Mouse (Mus musculus): ENCODE data around the gene Nudt8. TPM values are rescaled to one million over a fixed set of nuclear protein-coding genes. Genes with fewer than 3 reads are reported as not detected.

Gene Nudt8
- polyA plus RNA-seq, 1 experiment from 2014 or later = 25.8 TPM

DNA sequence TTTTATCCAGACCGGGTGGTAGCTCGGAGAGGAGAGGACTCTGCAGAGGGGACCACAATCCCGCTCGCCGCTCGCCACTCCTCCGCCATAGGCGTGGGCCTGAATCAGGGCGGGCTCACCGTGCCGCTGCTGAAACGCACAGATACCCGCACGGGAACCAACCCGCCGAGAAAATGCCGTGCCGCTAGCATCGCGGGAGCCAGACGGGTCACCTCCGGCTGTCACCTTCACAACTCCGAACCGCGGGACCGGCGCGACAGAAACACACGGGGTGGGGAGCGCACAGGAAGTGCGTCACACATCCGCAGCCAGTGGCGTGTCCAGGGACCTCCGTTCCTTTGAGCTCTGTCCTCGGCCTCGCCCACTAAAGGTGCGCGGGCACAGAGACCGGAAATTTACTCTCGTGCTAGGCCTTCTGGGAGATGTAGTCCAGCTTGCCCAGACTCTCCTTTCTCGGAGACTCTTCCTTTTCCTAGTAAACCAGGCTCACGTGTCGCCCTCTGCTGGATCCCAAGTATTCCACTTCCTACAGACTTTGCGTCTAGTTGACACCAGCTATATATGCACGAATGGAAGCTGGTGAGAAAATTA lies 12.1 kb downstream of the Nudt8 start, which contains the start of gene Ndufv1:
Gene Ndufv1 (minus strand): TSS at position 375 of the 591 bp plus-strand sequence.
- H3K4me1 ChIP-seq (ENCODE audit: control insufficient read depth, insufficient read depth, low read length) = peaks cover 4% of the 10 kb centered on the region; the same call in 1 of the 2 replicates
- peaks cover 24% of the 10 kb centered on the region for H3K36me3 ChIP-seq (ENCODE audit: control insufficient read depth, insufficient read depth, low read length)
- peak within 1 kb of the TSS; percentile 76; the same call in 1 of the 2 replicates for H3K27ac ChIP-seq (replicated peaks; ENCODE audit: low read depth, low read length)
- H3K4me3 ChIP-seq (ENCODE audit: low read depth, low read length) = peak within 1 kb of the TSS; percentile 92
- DNase-seq (ENCODE audit: low spot score) (peak; percentile 100), ATAC-seq (ENCODE audit: low read depth) (peak; percentile 99)
- H3K9me3 ChIP-seq (ENCODE audit: control insufficient read depth, low read length) = no peaks in the 10 kb centered on the region
- WGBS = under 1% methylated on average over 33 of the region's 45 CpGs
- H3K4me2 ChIP-seq (ENCODE audit: low read depth, low read length) = peak within 1 kb of the TSS; percentile 76
- H3K9ac ChIP-seq (ENCODE audit: low read depth, low read length) = peak within 1 kb of the TSS; percentile 82
- H3K27me3 ChIP-seq (replicated peaks; ENCODE audit: control insufficient read depth, insufficient read depth, low read length) = no peaks in the 10 kb centered on the region

DNA sequence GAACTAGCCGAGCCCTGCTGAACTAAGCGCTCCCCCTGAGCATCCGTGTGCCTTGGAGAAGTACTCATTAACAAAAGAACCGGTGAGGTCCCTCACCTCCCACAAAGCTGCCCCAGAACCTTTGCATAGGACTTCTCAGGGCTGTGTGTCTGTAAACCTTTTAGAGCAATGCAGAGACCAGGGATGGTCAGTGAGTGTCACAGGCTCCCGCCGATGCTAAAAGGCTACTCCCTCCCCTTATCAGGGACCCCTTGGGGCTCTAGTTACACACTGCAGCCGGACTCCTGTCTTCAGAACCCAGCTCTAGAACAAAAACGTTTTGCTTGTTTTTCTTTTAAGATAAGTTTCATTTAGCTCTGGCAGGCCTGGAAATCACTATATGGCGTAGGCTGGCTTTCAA lies 12.7 kb downstream of the Nudt8 start:
- H3K9ac ChIP-seq (ENCODE audit: low read depth, low read length) = peak overlapping the region; percentile 55
- no peak overlapping the region for H3K27ac ChIP-seq (replicated peaks; ENCODE audit: low read depth, low read length)
- DNase-seq (ENCODE audit: low spot score) (no peak), ATAC-seq (ENCODE audit: low read depth) (peak; percentile 23; the same call in 1 of the 2 replicates)
- H3K9me3 ChIP-seq (ENCODE audit: control insufficient read depth, low read length) = no peaks in the 10 kb centered on the region
- 15% methylated on average over 9 of the region's 9 CpGs for WGBS
- H3K36me3 ChIP-seq (ENCODE audit: control insufficient read depth, insufficient read depth, low read length) = peaks cover 18% of the 10 kb centered on the region
- H3K4me3 ChIP-seq (ENCODE audit: low read depth, low read length) = peak overlapping the region; percentile 92
- H3K27me3 ChIP-seq (replicated peaks; ENCODE audit: control insufficient read depth, insufficient read depth, low read length) = no peaks in the 10 kb centered on the region
- H3K4me2 ChIP-seq (ENCODE audit: low read depth, low read length) = peak overlapping the region; percentile 76
- H3K4me1 ChIP-seq (ENCODE audit: control insufficient read depth, insufficient read depth, low read length) = peaks cover 4% of the 10 kb centered on the region; the same call in 1 of the 2 replicates

DNA sequence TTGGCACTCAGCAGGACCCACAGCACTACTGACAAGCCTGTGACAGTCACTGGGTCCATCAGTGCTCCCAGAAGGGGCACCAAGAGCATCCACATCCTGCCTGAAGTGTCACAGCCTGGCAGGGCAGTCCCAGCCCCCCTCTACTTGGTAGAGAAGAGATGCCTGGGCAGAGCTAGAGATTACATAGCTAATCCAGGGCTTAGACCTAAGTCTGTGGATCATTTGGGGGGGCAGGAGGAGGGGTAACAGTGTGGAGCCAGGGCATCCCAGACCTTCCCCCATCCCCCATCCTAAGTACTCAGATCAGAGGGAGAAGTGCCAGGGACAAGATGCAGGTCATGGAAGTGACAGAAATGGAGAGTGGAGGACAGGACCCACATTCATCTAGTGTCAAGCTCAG lies 14.4 kb downstream of the Nudt8 start:
- H3K4me1 ChIP-seq (ENCODE audit: control insufficient read depth, insufficient read depth, low read length) = peaks cover 4% of the 10 kb centered on the region; the same call in 1 of the 2 replicates
- no peak overlapping the region for H3K9ac ChIP-seq (ENCODE audit: low read depth, low read length)
- H3K4me3 ChIP-seq (ENCODE audit: low read depth, low read length) = no peak overlapping the region
- H3K9me3 ChIP-seq (ENCODE audit: control insufficient read depth, low read length) = no peaks in the 10 kb centered on the region
- ATAC-seq (ENCODE audit: low read depth) (no peak), DNase-seq (ENCODE audit: low spot score) (no peak)
- no peak overlapping the region for H3K4me2 ChIP-seq (ENCODE audit: low read depth, low read length)
- no peaks in the 10 kb centered on the region for H3K27me3 ChIP-seq (replicated peaks; ENCODE audit: control insufficient read depth, insufficient read depth, low read length)
- H3K27ac ChIP-seq (replicated peaks; ENCODE audit: low read depth, low read length) = no peak overlapping the region
- peaks cover 1% of the 10 kb centered on the region; the same call in 1 of the 2 replicates for H3K36me3 ChIP-seq (ENCODE audit: control insufficient read depth, insufficient read depth, low read length)

DNA sequence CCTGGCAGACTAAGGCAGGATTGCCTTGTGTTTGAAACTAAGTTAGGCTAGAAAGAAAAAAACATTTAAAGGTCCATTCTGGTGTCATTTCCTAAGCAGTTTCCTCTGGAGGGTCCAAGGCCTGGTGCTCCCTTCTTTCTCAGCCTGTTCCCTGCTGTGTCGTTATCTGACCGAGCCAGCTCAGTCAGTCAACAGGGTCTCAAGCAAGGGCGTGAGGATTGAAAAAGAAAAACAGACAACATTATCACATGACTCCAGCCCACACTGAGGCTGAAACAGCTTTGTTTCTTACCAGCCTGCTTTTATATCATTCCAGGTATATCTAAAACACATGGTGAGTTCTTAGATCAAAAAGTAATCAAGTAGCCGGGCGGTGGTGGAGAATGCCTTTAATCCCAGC lies 15.3 kb downstream of the Nudt8 start:
- no peaks in the 10 kb centered on the region for H3K9me3 ChIP-seq (ENCODE audit: control insufficient read depth, low read length)
- no peak overlapping the region for H3K9ac ChIP-seq (ENCODE audit: low read depth, low read length)
- no peaks in the 10 kb centered on the region for H3K36me3 ChIP-seq (ENCODE audit: control insufficient read depth, insufficient read depth, low read length)
- H3K27ac ChIP-seq (replicated peaks; ENCODE audit: low read depth, low read length) = no peak overlapping the region
- peaks cover 4% of the 10 kb centered on the region; the same call in 1 of the 2 replicates for H3K4me1 ChIP-seq (ENCODE audit: control insufficient read depth, insufficient read depth, low read length)
- no peaks in the 10 kb centered on the region for H3K27me3 ChIP-seq (replicated peaks; ENCODE audit: control insufficient read depth, insufficient read depth, low read length)
- WGBS = 49% methylated on average over 5 of the region's 5 CpGs
- no peak overlapping the region for H3K4me2 ChIP-seq (ENCODE audit: low read depth, low read length)
- H3K4me3 ChIP-seq (ENCODE audit: low read depth, low read length) = no peak overlapping the region
- DNase-seq (ENCODE audit: low spot score) (no peak), ATAC-seq (ENCODE audit: low read depth) (no peak)

DNA sequence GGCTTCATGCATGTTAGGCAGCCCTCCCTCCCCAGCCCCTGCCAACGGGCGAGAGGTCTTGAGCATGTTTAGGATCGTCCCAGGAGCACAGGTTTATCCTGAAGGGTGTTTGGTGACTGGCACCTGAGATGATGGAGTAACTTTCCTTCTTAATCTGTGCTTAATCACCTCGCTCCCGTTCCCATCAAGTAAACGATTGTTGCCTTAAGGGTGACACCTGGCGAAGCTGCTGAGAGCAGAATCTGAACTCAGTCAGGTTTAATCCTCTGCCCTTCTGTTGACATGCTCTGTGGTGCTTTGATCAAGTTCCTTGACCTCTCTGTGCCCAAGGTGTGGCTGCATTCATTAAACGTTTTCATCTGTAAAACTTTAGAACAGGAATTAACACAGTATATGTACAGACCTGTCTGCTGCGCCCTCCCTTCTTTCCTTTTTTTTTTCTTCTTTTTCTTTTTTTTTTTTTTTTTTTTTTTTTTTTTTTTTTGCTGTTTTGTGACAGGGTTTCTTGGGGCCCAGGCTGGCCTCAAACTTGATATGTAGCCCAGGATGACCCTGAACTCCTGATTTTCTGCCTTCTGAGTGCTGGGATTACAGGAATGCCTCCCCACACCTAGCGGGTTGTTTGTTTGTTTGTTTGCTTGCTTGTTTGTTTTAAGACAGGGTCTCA lies 17.7 kb downstream of the Nudt8 start:
- H3K27me3 ChIP-seq (replicated peaks; ENCODE audit: control insufficient read depth, insufficient read depth, low read length) = no peaks in the 10 kb centered on the region

DNA sequence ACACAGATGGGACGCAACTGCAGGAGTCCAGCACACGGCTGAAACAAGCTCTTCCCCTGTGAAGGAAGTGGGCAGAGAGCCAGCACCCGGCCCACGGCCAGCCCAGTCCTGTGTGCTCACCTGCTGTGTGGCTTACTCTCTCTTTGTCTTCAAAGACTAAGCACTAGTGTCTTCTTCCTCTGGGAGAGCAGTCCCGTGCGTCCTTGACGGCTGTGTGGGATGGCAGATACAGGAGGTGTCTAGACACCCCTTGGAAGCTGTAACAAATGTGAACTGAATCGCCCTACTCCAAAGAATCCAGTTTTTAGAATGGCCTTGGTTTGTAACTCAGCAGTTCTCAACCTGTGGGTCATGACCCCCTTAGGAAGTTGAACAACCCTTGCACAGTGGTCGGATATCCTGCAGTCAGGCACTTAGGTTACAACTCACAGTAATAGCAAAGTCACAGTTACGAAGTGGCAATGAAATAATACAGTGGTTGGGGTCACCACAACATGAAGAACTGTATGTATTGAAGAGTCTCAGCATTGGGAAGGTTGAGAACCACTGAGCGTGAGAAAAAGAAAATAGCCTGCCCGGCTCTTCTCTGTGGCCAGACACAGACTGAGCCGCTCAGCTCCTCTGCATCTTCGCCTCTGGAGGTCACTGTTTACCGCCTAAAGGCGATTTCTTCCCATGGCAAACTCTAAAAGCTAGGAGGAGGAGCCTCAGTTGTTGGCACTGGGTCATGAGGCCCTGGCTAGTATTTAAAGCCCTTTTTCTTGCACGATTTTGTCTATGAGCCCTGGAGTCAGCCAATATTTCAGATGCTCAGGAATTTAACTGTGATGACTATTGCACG lies 18.6 kb downstream of the Nudt8 start:
- 24% methylated on average over 18 of the region's 18 CpGs for WGBS
- ATAC-seq (ENCODE audit: low read depth) = peak; percentile 91
- no peaks in the 10 kb centered on the region for H3K4me1 ChIP-seq (ENCODE audit: control insufficient read depth, insufficient read depth, low read length)
- H3K27ac ChIP-seq (replicated peaks; ENCODE audit: low read depth, low read length) = no peak overlapping the region
- H3K36me3 ChIP-seq (ENCODE audit: control insufficient read depth, insufficient read depth, low read length) = no peaks in the 10 kb centered on the region
- peak; percentile 92 for DNase-seq (ENCODE audit: low spot score)
- H3K4me2 ChIP-seq (ENCODE audit: low read depth, low read length) = no peak overlapping the region
- no peak overlapping the region for H3K4me3 ChIP-seq (ENCODE audit: low read depth, low read length)
- no peak overlapping the region; the same call in 1 of the 2 replicates for H3K9ac ChIP-seq (ENCODE audit: low read depth, low read length)
- H3K27me3 ChIP-seq (replicated peaks; ENCODE audit: control insufficient read depth, insufficient read depth, low read length) = no peaks in the 10 kb centered on the region
- H3K9me3 ChIP-seq (ENCODE audit: control insufficient read depth, low read length) = no peaks in the 10 kb centered on the region

More for the DNA sequence above, 17.7 kb downstream of the Nudt8 start:
- no peak overlapping the region for H3K27ac ChIP-seq (replicated peaks; ENCODE audit: low read depth, low read length)
- ATAC-seq (ENCODE audit: low read depth) (no peak), DNase-seq (ENCODE audit: low spot score) (peak; percentile 39)
- no peak overlapping the region for H3K4me3 ChIP-seq (ENCODE audit: low read depth, low read length)
- no peak overlapping the region for H3K9ac ChIP-seq (ENCODE audit: low read depth, low read length)
- no peaks in the 10 kb centered on the region for H3K36me3 ChIP-seq (ENCODE audit: control insufficient read depth, insufficient read depth, low read length)
- H3K4me1 ChIP-seq (ENCODE audit: control insufficient read depth, insufficient read depth, low read length) = no peaks in the 10 kb centered on the region
- H3K9me3 ChIP-seq (ENCODE audit: control insufficient read depth, low read length) = no peaks in the 10 kb centered on the region
- WGBS = 61% methylated on average over 10 of the region's 10 CpGs
- H3K4me2 ChIP-seq (ENCODE audit: low read depth, low read length) = no peak overlapping the region

DNA sequence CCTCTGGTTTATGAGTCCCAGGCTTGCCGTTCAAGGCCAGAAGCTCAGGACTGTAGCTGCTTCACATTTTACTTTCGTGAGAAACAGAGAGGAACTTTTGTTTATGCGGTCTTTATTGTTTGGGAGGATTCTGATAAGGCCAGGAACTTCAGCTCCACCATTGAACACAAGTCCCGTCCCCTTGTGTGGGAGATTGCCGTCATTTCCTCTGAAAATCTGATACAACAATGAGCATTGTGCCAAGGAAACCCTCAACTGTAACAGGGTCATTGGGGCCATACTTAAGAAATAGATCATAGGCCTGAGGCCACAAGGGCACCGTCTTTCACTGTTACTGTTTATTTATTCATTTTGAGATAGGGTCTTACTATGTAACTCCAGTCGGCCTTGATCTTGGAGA lies 22.8 kb downstream of the Nudt8 start:
- H3K9me3 ChIP-seq (ENCODE audit: control insufficient read depth, low read length) = peaks cover 5% of the 10 kb centered on the region
- ATAC-seq (ENCODE audit: low read depth) (no peak), DNase-seq (ENCODE audit: low spot score) (no peak)
- no peak overlapping the region for H3K9ac ChIP-seq (ENCODE audit: low read depth, low read length)
- no peak overlapping the region for H3K4me3 ChIP-seq (ENCODE audit: low read depth, low read length)
- no peaks in the 10 kb centered on the region for H3K27me3 ChIP-seq (replicated peaks; ENCODE audit: control insufficient read depth, insufficient read depth, low read length)
- no peaks in the 10 kb centered on the region for H3K36me3 ChIP-seq (ENCODE audit: control insufficient read depth, insufficient read depth, low read length)
- no peak overlapping the region for H3K4me2 ChIP-seq (ENCODE audit: low read depth, low read length)
- 77% methylated on average over 7 of the region's 7 CpGs for WGBS
- no peak overlapping the region for H3K27ac ChIP-seq (replicated peaks; ENCODE audit: low read depth, low read length)
- H3K4me1 ChIP-seq (ENCODE audit: control insufficient read depth, insufficient read depth, low read length) = no peaks in the 10 kb centered on the region

DNA sequence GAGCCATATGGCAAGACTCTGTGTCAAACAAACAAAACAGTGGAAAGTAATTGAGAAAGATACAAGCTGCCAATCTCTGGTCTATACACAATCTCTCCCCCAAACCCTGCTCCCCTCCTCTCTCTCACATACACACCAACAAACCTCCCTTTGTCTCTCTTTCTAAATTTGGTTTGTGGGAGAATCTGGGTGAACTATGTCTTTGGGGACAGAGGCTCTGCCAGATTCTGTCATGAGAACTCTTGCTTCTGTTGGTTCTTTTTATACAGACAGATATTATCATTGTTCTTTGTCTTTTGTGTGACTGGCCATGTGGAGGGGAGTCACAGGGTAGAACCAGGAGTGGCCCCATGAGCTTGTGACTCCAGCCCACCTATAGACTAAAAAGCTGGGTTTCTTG lies 27.2 kb downstream of the Nudt8 start:
- H3K4me2 ChIP-seq (ENCODE audit: low read depth, low read length) = no peak overlapping the region

More for the DNA sequence above, 27.2 kb downstream of the Nudt8 start:
- Histone ChIP-seq H3K9ac (ENCODE audit: low read depth, low read length) (no peak overlapping the region), H3K4me3 (ENCODE audit: low read depth, low read length) (no peak overlapping the region), H3K9me3 (ENCODE audit: control insufficient read depth, low read length) (peaks cover 5% of the 10 kb centered on the region), H3K27ac (replicated peaks; ENCODE audit: low read depth, low read length) (no peak overlapping the region), H3K36me3 (ENCODE audit: control insufficient read depth, insufficient read depth, low read length) (no peaks in the 10 kb centered on the region), H3K27me3 (replicated peaks; ENCODE audit: control insufficient read depth, insufficient read depth, low read length) (no peaks in the 10 kb centered on the region), H3K4me1 (ENCODE audit: control insufficient read depth, insufficient read depth, low read length) (no peaks in the 10 kb centered on the region)
- DNase-seq (ENCODE audit: low spot score) (no peak), ATAC-seq (ENCODE audit: low read depth) (no peak)

All from embryonic facial prominence, embryonic 14.5 days (tissue).